Mouse (Mus musculus): ENCODE data around the gene Clic4.

The Clic4 gene

DNA sequence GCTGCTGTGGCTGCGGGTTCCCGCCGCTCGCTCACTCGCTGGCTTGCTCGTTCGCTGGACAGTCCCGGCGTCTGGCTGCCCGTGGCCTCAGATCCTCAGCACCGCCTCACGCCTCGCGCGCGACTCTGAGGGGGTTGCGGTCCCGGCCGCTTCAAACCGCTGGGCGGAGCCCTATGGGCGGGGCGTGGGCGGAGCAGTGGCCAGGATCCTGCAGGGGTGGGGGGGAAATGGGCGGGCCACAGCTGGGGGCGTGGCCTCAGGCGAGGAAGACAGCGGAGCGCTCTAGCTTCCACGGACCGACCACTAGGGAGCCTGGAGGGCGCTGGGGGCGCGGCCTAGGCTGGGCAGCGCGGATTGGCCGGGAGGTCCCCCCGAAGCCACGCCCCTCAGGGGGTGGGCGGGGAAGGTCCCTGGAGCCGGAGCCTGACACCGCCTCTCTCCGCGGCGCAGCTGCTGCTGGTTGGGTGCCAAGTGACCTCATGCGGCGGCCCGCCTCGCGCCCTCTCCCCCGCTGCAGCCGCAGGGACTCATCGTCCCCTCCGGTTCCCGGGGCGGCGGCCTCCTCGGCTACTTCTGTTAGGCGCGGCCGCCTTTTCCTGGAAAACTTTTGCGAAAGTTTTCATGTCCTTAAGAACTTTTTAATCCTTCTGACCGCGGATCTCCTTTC lies at the start of gene Clic4:
Gene Clic4, minus strand, starts transcription at position 175 of the 667 bp plus-strand sequence.
- in situ Hi-C loops (cut with MboI, MseI), result loop anchor here (5.0 kb wide), 1 partner anchor 80 kb away; the partner anchor contains the start of gene Srrm1

DNA sequence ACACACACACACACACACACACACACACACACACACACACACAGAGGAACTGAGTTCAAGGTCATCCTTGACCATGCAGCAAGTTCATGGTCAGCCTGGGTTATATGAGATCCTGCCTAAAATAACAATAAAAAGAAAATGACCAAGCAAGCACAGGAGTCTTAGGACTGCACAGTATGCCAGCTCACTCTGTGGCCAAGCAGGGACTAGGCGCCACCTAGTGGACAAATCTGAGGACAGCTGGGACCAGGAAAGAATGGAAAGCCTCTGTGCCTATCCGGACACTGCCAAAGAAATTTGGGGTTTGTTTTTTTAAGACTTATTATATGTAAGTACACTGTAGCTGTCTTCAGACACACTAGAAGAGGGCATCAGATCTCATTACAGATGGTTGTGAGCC lies 45.4 kb upstream of the Clic4 start:
- in situ Hi-C loops (cut with MboI, MseI), result loop anchor here (5.0 kb wide), 1 partner anchor 101 kb away; no protein-coding TSS in a partner anchor

DNA sequence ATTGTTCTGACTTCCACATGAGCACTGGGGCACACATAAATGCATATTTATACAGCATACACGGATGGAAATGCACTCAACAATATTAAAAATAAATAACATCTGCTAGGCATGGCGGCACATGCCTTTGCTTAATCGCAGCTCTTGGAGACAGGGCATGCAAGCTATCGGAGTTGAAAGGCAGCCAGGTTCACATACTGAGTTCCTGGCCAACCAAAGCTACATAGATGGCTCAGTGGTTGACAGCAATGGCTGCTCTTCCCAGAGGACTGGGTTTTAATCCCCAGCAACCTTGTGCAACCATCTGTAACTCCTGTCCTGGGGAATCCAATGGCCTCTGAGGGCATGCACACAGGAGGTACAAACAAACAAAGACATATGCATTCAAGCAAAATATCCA lies 44.9 kb upstream of the Clic4 start:
- in situ Hi-C loops (cut with MboI, MseI), result loop anchor here (5.0 kb wide), 1 partner anchor 100 kb away; no protein-coding TSS in a partner anchor

DNA sequence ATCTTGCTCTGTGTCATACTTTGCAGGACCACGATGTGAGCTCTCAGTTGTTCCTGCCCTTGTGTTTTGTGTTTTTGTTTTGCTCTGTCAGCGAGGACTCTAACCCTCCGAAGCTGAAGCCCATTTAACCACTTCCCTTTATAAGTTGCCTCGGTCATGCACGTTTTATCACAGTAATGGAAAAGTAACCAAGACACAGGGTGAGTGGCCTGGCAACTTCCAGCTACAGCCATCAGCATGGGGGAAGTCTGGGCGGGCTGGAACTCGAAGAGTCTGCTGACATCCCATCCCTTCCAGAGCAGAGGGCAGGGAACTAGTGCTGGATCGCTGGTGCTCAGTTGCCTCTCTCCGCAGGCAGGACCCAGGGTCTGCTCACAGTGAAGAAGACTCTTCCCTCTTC lies 42.7 kb upstream of the Clic4 start:
- in situ Hi-C loops (cut with MboI, MseI), result loop anchor here (5.0 kb wide), 1 partner anchor 98 kb away; no protein-coding TSS in a partner anchor

DNA sequence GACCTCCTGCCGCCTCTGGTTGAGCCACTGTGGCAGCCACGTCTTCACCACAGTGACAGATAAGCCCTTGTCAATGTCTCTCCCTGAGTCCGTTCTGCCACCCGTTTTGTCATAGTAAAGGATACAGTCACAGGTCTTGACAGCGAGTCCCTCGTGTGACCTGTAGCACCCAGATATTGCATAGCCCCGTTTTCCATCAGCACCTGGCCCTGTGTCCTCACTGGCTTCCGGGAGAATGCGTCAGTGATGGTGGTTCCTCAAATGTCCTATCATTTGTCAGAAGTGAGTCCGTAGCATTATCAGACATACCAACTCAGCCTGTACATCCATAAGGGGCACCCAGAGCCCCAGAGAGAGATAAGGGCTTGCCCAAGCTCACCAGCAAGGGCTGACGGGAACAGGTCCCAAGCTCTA lies 41.8 kb upstream of the Clic4 start:
- in situ Hi-C loops (cut with MboI, MseI), result no loop called here

DNA sequence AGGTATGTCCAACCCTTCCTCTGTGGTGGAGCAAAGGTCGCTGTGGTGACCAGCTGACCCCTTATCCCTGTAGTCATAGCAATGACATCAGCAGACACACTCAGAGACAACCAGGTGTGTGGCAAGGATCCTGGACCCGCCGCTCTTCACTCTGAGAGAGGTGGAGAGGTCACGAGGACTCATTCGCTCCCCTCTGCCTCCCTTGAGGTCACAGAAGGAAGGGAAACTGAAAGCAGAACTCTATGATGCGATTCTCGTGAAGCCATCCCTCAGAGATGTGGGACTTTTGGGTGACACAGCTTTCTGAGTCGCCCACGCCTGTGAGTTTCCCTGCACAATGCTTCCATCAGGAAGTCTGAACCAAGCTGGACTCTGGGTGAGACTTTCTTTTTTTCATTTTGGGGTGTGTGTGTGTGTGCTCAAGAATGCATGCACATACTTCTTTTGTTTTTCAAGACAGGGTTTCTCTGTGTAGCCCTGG lies 41.2 kb upstream of the Clic4 start:
- in situ Hi-C loops (cut with MboI, MseI), result no loop called here

DNA sequence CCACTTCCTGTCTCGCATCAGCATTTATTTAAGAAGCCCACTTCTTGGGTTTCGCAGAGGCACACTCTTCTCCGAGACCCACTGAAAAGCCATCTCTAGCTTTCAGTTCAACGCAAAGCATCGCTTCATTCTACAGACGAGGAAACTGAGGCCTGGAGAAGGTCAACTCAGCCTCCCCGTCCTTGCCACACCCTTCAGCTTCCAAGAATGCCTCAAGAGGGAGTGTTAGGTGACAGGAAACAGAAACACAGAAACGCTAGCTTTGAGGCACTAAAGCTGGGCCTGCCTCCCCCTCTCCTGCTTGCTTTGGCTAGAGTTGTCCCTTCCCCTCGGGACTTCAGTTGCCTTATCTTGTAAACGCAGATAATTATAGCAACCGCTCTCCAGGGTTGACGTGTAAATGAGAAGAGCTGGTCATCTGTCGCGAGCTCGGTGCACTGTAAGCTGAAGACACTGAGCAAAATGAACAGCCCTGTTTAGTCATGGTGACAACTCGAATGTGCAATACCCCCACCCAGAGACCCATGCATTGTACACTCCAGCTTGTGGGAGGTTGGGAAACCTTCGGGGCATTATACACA lies 40.6 kb upstream of the Clic4 start:
- in situ Hi-C loops (cut with MboI, MseI), result no loop called here

DNA sequence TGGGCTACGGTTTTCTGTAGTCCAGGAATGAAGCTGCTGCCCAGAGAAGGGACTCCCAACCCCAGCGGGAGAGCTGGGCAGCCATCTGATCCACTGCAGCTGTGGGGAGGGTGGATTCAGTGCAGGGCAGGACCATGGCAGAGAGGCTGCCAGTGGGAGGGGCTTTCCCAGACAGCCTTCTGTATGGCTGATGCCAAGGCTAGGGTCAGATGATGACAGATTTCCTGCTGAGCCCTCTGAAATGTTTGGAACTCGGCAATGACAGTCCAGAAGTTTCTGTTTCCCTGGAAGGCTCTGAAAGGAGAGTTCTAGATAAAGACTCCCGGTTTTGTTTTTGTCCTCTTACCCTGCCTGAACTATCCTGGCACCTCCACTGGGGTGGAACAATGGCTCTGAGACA lies 40.1 kb upstream of the Clic4 start:
- in situ Hi-C loops (cut with MboI, MseI), result no loop called here

DNA sequence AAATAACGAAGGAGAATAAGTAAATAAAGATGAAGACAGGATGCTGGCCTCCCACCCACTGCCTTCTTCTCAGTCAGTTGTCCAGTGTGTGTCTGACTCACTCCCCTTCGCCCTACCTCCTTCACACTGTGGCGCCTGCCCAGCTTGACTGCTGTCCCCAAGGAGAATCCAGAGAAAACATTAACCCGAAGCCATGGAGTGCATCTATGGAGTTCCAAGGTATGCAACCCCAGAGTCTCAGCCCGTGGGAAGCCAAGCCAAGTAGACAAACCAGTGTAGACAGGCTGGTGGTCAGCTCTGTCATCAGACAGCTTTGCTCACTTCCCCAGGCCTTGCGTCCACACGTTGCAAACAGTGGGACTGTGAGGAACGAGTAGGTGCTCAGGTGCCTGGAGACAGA lies 37.8 kb upstream of the Clic4 start:
- in situ Hi-C loops (cut with MboI, MseI), result no loop called here

DNA sequence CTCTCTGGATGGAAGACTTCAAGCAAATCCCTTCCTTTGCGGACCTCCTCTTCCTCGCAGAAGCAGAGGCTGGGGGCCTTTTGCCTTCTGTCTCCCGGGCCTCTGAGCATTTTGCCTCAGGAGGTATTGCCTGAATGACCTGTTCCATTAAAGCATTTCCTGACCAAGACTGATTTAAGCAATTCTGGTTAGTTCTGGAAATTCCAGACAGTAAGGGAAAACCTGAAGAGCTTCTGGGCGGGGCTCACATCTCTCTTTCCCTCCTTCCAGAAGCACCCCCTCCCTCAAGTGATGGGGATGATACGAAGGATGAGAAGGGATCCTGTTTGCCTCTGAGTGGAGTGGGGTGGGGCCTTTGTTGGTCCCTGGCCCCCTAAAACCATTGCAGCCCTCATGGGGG lies 37.1 kb upstream of the Clic4 start:
- in situ Hi-C loops (cut with MboI, MseI), result no loop called here

DNA sequence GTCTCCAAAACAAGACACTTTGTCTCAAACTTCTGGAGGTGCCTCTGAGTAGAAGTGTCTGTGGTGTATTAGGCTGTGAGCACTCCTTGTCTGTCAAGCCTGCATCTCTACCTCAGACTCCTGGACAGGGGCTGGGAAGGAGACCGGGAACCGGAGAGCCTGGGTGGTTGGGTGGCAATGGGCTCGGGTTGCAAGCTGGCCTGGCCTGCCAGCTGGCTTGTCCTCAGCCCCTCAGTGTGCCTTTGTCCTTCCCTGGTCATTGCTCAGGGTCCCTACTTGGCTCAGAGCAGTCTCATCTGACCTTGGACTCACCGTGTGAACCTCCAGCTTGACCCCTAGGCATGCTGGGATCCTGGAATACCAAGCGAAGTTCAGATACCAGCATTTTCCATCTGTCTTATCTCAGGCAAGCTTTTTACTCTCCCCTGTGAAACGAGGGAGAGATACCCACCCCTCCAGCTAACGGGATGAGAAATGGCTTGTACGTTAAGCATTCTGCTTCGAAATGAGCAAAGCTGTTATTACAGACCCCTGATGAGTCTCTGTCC lies 36.6 kb upstream of the Clic4 start:
- in situ Hi-C loops (cut with MboI, MseI), result no loop called here

DNA sequence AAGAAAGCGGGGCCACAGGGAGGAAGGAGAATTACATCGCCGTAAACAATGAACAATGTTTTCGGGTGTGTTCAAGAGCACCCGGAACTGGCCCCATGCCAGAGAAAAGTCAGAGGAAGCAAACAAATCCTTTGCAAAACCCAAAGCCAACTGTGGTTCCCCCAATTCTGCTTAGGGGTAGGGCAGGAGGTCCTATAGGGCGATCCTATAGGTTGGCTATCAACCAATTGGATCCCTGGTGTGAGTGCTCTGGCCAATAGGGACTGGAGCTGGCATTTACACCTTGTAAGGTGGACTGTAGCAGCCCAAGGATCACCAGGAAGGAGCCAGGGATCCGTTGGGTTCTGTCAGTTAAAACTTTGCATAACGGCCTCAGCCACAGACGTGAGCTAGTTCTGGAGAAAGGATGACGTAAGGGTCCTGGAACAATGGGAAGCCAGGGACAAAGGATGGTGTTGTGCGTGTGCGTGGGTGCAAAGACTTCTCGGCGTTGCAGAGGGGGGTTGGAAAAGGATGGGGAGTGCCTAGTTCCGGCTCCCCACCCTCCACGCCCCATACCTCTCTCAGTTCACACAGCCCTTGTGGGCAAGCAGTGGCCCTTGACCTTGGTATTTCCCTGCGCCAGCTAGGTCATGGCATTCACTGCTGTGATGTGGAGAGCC lies 34.5 kb upstream of the Clic4 start:
- in situ Hi-C loops (cut with MboI, MseI), result no loop called here

DNA sequence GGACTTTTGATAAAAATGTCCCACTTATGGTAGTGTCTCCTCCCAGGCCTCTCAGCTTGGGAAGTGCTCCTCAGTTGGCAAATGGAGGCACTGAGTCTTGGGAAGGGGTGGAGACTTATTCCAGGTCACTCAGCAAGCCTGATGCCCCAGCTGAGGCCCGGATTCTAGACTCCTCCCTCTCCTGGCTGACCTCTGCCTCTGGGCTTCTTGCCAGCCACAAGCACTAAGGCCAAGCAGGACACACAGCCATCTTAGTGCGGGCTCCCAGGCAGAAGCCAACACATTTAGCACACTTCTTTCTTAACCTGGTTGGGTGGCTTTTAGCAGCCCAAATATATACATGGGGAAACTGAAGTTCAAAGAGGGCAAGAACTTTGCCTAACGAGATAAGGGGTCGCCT lies 33.9 kb upstream of the Clic4 start:
- in situ Hi-C loops (cut with MboI, MseI), result no loop called here

DNA sequence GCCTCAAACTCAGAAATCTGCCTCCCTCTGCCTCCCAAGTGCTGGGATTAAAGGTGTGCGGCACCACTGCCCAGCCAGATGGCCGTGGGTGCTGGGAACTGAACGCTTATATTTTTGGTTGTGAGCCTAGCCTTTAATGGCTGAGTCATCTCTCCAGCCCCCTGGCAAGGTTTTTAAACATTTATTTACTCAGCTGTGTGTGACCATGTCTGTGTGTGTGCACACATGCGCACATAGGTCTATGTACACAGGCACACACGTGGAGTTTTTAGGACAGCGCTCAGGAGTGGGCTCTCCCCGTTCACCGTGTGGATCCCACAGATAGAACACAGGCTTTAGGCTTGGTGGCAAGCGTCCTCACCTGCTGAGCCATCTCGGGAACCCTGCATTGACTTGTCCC lies 29.6 kb upstream of the Clic4 start:
- in situ Hi-C loops (cut with MboI, MseI), result loop anchor here (5.0 kb wide), 1 partner anchor 55 kb away; no protein-coding TSS in a partner anchor

DNA sequence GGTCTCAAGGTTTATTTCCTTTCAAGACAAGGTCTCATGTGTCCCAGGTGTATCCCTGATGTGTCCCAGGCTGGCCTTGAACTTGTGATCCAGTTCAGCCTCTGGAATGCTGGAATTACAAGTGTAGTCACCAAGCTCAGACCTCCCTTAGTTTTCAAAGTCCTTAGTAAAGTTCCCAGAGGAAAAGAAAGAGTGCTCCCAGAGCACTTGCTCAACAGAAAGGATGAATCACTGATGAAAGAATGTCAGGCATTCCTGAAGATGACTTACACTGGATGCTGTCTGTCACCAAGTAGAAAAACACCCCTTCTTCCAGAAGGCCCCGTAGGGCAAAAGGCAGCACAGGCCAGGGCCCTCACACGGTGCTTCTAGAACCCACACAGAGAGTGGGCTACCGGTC lies 28.6 kb upstream of the Clic4 start:
- in situ Hi-C loops (cut with MboI, MseI), result loop anchor here (5.0 kb wide), 1 partner anchor 54 kb away; no protein-coding TSS in a partner anchor

DNA sequence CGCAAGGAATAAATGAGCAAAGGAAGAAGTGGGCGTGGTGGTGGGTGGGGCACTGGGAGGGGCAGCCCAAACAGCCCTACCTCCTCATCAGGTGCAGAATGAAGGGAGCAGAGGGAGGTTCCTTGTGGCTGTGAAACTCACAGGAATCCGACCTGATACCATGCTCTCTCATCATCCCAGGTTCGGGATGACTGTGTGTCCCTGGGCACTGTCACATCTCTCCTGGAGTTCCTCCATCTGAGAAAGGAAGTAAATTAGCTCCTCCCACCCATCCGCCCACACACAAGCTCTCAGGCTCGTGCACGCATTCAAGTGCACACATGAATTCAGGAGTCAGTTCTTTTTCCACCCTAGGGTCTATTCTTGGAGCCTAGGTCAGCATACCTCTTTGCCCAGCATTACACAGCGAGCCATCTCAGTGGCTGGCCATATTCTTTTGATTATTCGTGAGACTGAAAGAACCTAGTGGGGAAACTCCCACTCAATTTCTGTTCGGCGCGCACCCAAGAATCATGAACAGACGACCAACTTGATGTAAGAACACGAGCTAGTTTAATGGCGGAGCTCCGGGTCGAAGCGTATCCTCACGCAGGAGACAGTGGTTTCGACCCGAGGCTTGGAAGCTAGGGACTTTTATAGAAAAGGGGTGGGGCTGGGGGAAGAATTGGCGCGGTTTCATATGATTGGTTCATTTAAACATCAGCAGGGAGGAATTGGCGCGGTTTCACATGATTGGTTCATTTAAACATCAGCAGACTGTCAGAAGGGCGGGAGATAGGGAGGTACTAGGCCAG lies 27.8 kb upstream of the Clic4 start:
- in situ Hi-C loops (cut with MboI, MseI), result loop anchor here (5.0 kb wide), 1 partner anchor 53 kb away; no protein-coding TSS in a partner anchor

DNA sequence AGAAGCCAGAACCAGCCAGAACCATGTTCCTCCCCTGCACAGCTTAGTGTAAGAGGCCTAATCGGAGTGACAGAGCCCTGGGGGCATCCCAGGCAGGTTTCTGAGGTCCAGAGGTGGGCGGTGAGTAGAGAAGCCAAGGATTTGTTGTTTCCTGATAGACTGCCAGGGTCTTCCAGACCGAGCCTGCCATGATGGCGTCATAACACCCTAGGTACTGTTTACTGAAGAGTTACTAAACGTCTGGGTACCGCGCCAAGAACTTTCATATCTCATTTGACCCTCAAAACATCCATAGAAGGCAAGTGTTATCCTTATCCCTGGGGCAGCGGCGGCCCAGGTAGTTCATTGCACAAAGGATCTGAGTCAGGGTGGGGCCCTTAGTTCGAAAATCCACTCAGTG lies 26.1 kb upstream of the Clic4 start:
- in situ Hi-C loops (cut with MboI, MseI), result no loop called here

DNA sequence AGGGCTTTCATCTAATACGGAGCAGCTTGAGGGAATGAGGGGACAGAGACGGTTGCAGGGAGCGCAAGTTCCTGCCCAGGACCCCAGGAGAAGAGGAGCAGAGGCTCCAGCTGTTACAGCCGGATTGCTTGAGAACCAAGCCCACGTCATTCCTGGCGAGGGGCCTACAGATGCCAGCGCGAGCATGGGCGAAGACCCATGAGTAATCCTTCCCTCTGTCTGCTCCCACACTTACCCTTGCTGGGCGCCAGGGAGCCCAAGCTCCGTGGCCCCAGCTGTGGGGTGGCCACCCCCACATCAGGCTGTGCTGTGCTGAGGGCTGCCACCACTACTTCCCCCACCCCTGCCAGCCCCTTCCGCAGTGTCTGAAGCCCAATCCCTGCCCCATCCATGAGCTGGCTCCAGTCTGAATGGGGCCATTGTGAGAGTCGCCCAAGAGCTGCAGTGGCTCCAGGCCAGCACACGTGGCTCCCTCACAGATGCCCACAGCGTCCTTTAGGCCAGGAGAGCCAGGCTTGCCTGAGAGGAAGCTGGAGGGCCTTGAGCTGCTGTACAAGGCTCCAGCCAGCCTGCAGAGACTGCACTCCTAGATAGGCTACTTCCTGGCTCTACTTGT lies 25.4 kb upstream of the Clic4 start:
- in situ Hi-C loops (cut with MboI, MseI), result no loop called here

DNA sequence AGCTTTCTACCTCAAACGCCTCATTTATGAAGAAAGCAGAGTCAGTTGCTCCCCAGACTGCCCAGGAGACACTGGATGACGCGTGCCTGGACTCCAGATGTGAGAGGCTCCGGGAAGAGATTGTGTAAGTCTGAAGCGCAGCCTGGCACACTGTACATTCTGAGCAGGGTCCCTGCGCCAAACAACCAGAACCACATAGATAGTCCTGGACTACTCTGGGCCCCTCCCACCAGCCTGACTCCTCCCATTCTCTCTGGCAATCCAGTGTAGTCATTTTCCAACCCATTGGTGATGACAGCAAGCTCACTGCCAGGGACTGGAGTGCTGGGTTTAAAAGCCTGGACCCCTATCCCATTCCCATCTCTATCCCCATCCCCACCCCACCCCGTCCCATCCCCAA lies 24.5 kb upstream of the Clic4 start:
- in situ Hi-C loops (cut with MboI, MseI), result no loop called here

DNA sequence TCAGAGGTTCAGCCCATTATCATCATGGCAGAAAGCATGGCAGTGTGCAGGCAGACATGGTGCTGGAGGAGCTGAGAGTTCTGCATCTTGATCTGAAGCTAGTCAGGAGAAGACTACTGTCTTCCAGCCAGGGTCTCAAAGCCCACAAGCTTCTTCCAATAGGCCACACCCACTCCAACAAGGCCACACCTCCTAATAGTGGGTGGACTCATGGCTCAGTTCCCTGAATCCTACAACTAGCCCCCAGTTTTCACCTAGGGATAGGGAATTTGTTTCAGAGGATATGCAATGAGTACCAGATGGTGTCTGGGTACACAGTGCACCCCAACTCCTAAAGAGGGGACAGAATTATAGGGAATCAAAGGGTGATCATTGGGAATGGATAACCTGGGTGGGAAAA lies 24.0 kb upstream of the Clic4 start:
- in situ Hi-C loops (cut with MboI, MseI), result no loop called here

DNA sequence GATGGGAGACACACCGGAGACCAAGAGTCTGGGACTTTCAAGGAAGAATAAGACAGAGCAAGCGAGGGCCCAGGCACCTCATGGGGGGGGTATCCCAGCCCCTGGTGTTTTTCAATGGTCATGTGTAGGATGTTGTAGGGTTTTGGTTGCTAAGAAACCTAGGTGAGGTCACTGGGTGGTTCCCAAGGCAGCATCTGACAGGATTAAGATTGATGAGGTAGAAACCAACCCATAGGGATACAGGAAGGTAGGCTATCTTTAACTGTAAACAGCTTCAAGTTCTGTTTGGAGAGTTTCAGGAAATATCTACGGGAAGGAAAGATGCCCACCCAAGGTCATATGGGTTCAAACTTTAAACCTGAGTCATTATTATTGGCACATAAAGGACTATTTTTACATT lies 21.2 kb upstream of the Clic4 start:
- in situ Hi-C loops (cut with MboI, MseI), result no loop called here
